Comparison of ENCODE assay signal across 8 mouse cellular contexts in genomic region chr11:102393238-102393634, GRCm38 (mm10). TPM values are rescaled to one million over a fixed set of nuclear protein-coding genes. Genes with fewer than 3 reads are reported as not detected.
DNase-seq lines count a peak whose midpoint lies in the region; ATAC-seq lines count a peak whose summit lies in the region.

Gene Rundc3a, plus strand, starts transcription at chr11:102393403.

- no peaks in the 10 kb centered on the region for H3K36me3 ChIP-seq in intestine, embryonic 16.5 days (ENCODE audit: control insufficient read depth, insufficient read depth, low read length)

- H3K27ac ChIP-seq in intestine, embryonic 16.5 days (ENCODE audit: low read length) = 0 out of 2 replicates have a peak within 1 kb of the TSS, but pooled peaks have one; percentile 2

- DNase-seq in cerebellum, postnatal 36 days = peak; percentile 96 to 99
- peak; percentile 84 for DNase-seq in gastrocnemius, postnatal 14 days
- peak; percentile 95 to 97 for DNase-seq in left cerebral cortex, postnatal 25 days (ENCODE audit: low spot score in 2 of 2)
- DNase-seq in mesoderm, embryonic 11.5 days (ENCODE audit: low read depth, low spot score) = peak; percentile 94
- DNase-seq in right cerebral cortex, postnatal 36 days (ENCODE audit: low spot score in 2 of 2) = peak; percentile 92 to 94

- ATAC-seq in activated CD4-positive, CD25-positive, alpha-beta regulatory T cell, adult 4 months = peak; percentile 32
- ATAC-seq in intestine, embryonic 16.5 days = peak; percentile 78
- ATAC-seq in monocyte, adult 5-6 weeks (replicated peaks; ENCODE audit: insufficient number of reproducible peaks, low FRiP score, low TSS enrichment, poor library complexity, severe bottlenecking) = no peak; the same call in 1 of the 2 replicates

- H3K4me2 ChIP-seq in intestine, embryonic 16.5 days (ENCODE audit: low read depth, low read length) = peak within 1 kb of the TSS; percentile 95

- H3K9me3 ChIP-seq in intestine, embryonic 16.5 days (ENCODE audit: control insufficient read depth, low read length) = no peaks in the 10 kb centered on the region

- peak within 1 kb of the TSS; percentile 50 for H3K4me3 ChIP-seq in intestine, embryonic 16.5 days (ENCODE audit: low read length)

- peaks cover 22% of the 10 kb centered on the region for H3K4me1 ChIP-seq in intestine, embryonic 16.5 days (ENCODE audit: control insufficient read depth, insufficient read depth, low read length)

- WGBS in intestine, embryonic 16.5 days = under 1% methylated on average over 32 of the region's 34 CpGs

- H3K27me3 ChIP-seq in intestine, embryonic 16.5 days (replicated peaks; ENCODE audit: control insufficient read depth, insufficient read depth, low read length) = peaks cover 8% of the 10 kb centered on the region; the same call in 1 of the 2 replicates

- intact Hi-C loops in gastrocnemius, postnatal 14 days (cut with DNase I; ENCODE audit: low total_unique reads) = no loop called here
- intact Hi-C loops in left cerebral cortex, postnatal 25 days (cut with DNase I) = loop anchor here (2.0 to 5.0 kb wide), 2 partner anchors 56 to 72 kb away; no protein-coding TSS in a partner anchor

- peak within 1 kb of the TSS; percentile 58 for H3K9ac ChIP-seq in intestine, embryonic 16.5 days (ENCODE audit: low read depth, low read length)

RNA-seq across cellular contexts. Expression of gene Rundc3a, which starts in this region (rescaled TPM):
- 1 to 10 TPM; 2.4 TPM for polyA plus RNA-seq in activated CD4-positive, CD25-positive, alpha-beta regulatory T cell, adult 4 months (2017; shearing (Covaris generic))
- under 1 TPM; 0.66 to 0.90 TPM for total RNA-seq in gastrocnemius, postnatal 14 days (2021)
- 6.0 and 6.8 TPM in 2 replicates for polyA plus RNA-seq in intestine, embryonic 16.5 days (2015; fragmentation: Nextera tagmentation; extraction: Ambion mirVana)
- 100 to 1,000 TPM; 441 to 469 TPM for total RNA-seq in left cerebral cortex, postnatal 25 days (2021)
- 4.8 TPM in 1 of 3 replicates, not detected in the others for total RNA-seq in monocyte, adult 5-6 weeks (2017)

Comparison
In these comparisons a context has a peak if more than half of its experiments do, and no peak if none do; other contexts are left out.
1. RNA of gene Rundc3a (total RNA-seq): 441 to 469 TPM in left cerebral cortex, postnatal 25 days; 0.66 to 0.90 TPM in gastrocnemius, postnatal 14 days and 4.8 TPM in monocyte, adult 5-6 weeks; every median in the first group is over 10 times any median in the second.
2. Peak in DNase-seq in gastrocnemius, postnatal 14 days; RNA of the gene not detected or under 1 TPM.
3. Peak in every context shown above with its lines, with median percentiles within 50 percentile points of each other: DNase-seq.